ENCODE assay signal across 19 mouse cellular contexts in the genomic region with DNA sequence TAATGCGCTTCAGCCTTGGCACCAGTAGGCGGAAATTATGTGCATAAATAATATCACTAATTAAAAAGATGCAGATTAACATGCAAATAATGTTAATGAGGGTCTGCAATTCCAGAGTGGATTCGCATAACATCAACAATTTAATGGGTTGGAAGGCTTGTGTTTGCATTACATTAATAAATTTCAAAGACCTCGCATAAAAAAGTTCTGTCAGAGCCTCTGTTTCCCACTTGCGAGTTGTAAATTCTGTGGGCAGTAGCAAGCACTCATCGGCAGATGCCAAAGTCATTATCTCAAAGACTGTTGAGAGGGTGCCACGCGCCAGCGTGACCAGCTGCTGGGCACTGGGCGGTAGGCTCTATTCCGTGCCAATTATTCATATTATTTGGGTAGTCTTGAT.
DNase-seq lines count a peak whose midpoint lies in the region; ATAC-seq lines count a peak whose summit lies in the region.
"Had no signal": no experiment of that assay in that cellular context is flagged by ENCODE, and none has a peak within 500 bp of the region (broad histone marks: within the 10 kb centered on the region; RNA-seq: fewer than 3 reads in every experiment).

No protein-coding gene starts in this region.

- no peaks in the 10 kb centered on the region for H3K9me3 ChIP-seq in hindbrain, embryonic 12.5 days (replicated peaks)
- H3K9me3 ChIP-seq in hindbrain, embryonic 10.5 days = no peaks in the 10 kb centered on the region
- no peaks in the 10 kb centered on the region for H3K9me3 ChIP-seq in hindbrain, embryonic 16.5 days (ENCODE audit: control insufficient read depth, low read length)
- H3K9me3 ChIP-seq: heart, embryonic 13.5 days; limb, embryonic 12.5 days; liver, embryonic 13.5 days; lung, embryonic 15.5 days; midbrain, embryonic 12.5 days had no signal

- no peaks in the 10 kb centered on the region for H3K27me3 ChIP-seq in hindbrain, embryonic 12.5 days
- no peaks in the 10 kb centered on the region for H3K27me3 ChIP-seq in hindbrain, embryonic 10.5 days (ENCODE audit: insufficient read depth, poor library complexity, severe bottlenecking)
- peaks cover 9% of the 10 kb centered on the region for H3K27me3 ChIP-seq in hindbrain, embryonic 16.5 days (replicated peaks; ENCODE audit: control insufficient read depth, insufficient read depth, low read length)
- H3K27me3 ChIP-seq: limb, embryonic 12.5 days; liver, embryonic 13.5 days; lung, embryonic 15.5 days; Patski had no signal

- peak; percentile 80 to 84 for DNase-seq in cerebellum, postnatal 10 days
- DNase-seq in hindbrain, embryonic 10.5 days (ENCODE audit: low spot score) = no peak
- DNase-seq in Muller cell, postnatal 12 days (ENCODE audit: inconsistent ontology term) = peak; percentile 70
- DNase-seq in spleen, postnatal 36 days (ENCODE audit: low spot score in 2 of 2) = no peak
- DNase-seq in testis, postnatal 10 days (ENCODE audit: low spot score) = no peak
- DNase-seq: adrenal gland, postnatal 10 days; cerebellum, adult 11-12 months; heart, postnatal 36 days; kidney, adult 11 months; liver, embryonic 13.5 days had no signal

- H3K4me2 ChIP-seq in hindbrain, embryonic 12.5 days (replicated peaks) = no peak overlapping the region
- H3K4me2 ChIP-seq in hindbrain, embryonic 16.5 days (ENCODE audit: low read length) = no peak overlapping the region
- H3K4me2 ChIP-seq: heart, embryonic 13.5 days; limb, embryonic 12.5 days; liver, embryonic 13.5 days; lung, embryonic 15.5 days; midbrain, embryonic 12.5 days had no signal

- 0 out of 2 replicates have a peak, but pooled peaks cover 12% of the 10 kb centered on the region for H3K4me1 ChIP-seq in hindbrain, embryonic 12.5 days
- no peaks in the 10 kb centered on the region for H3K4me1 ChIP-seq in hindbrain, embryonic 10.5 days (replicated peaks)
- peaks cover 10% of the 10 kb centered on the region for H3K4me1 ChIP-seq in hindbrain, embryonic 16.5 days (ENCODE audit: control insufficient read depth, insufficient read depth, low read depth, low read length)
- H3K4me1 ChIP-seq: heart, embryonic 13.5 days; limb, embryonic 12.5 days; liver, embryonic 13.5 days had no signal

- no peak for ATAC-seq in cerebellum, adult (ENCODE audit: insufficient number of reproducible peaks, low FRiP score, low TSS enrichment)
- 0 out of 2 replicates have a peak, but pooled peaks have one; percentile 48 for ATAC-seq in hindbrain, embryonic 12.5 days (ENCODE audit: low FRiP score)
- peak; percentile 76 for ATAC-seq in hindbrain, embryonic 16.5 days
- ATAC-seq: Patski had no signal

- no peak overlapping the region for H3K27ac ChIP-seq in hindbrain, embryonic 12.5 days
- no peak overlapping the region for H3K27ac ChIP-seq in hindbrain, embryonic 10.5 days
- H3K27ac ChIP-seq in hindbrain, embryonic 16.5 days (ENCODE audit: low read depth, low read length) = no peak overlapping the region
- H3K27ac ChIP-seq: heart, embryonic 13.5 days; limb, embryonic 12.5 days; liver, embryonic 13.5 days; lung, embryonic 15.5 days; macrophage; midbrain, embryonic 12.5 days had no signal

- H3K36me3 ChIP-seq in hindbrain, embryonic 12.5 days = no peaks in the 10 kb centered on the region
- H3K36me3 ChIP-seq in hindbrain, embryonic 10.5 days = no peaks in the 10 kb centered on the region
- H3K36me3 ChIP-seq in hindbrain, embryonic 16.5 days (ENCODE audit: control insufficient read depth, insufficient read depth, low read length) = no peaks in the 10 kb centered on the region
- H3K36me3 ChIP-seq: heart, embryonic 13.5 days; limb, embryonic 12.5 days; liver, embryonic 13.5 days; lung, embryonic 15.5 days; midbrain, embryonic 12.5 days had no signal

- no peak overlapping the region for H3K4me3 ChIP-seq in hindbrain, embryonic 12.5 days
- H3K4me3 ChIP-seq in hindbrain, embryonic 10.5 days = no peak overlapping the region
- no peak overlapping the region for H3K4me3 ChIP-seq in hindbrain, embryonic 16.5 days (ENCODE audit: low read length)
- H3K4me3 ChIP-seq: heart, embryonic 13.5 days; limb, embryonic 12.5 days; liver, embryonic 13.5 days; lung, embryonic 15.5 days; midbrain, embryonic 12.5 days had no signal

- 71% methylated on average over 11 of the region's 11 CpGs for WGBS in hindbrain, embryonic 12.5 days
- 95% methylated on average over 11 of the region's 11 CpGs for WGBS in hindbrain, embryonic 10.5 days
- WGBS in hindbrain, embryonic 16.5 days = 43% methylated on average over 11 of the region's 11 CpGs

- H3K9ac ChIP-seq in hindbrain, embryonic 12.5 days = no peak overlapping the region
- no peak overlapping the region for H3K9ac ChIP-seq in hindbrain, embryonic 16.5 days (ENCODE audit: low read depth, low read length)
- H3K9ac ChIP-seq: heart, embryonic 13.5 days; limb, embryonic 12.5 days; liver, embryonic 13.5 days; lung, embryonic 15.5 days; midbrain, embryonic 12.5 days had no signal

Comparison
In these comparisons a context has a peak if more than half of its experiments do, and no peak if none do; other contexts are left out.
1. DNase-seq: peak in cerebellum, postnatal 10 days (2 of 2) and Muller cell, postnatal 12 days (single experiment); none in hindbrain, embryonic 10.5 days (single experiment), spleen, postnatal 36 days (0 of 2) and testis, postnatal 10 days (single experiment).